Mouse (Mus musculus) CH12.LX (cell line): ENCODE results near the gene Cpt1b. TPM values are rescaled to one million over a fixed set of nuclear protein-coding genes. Genes with fewer than 3 reads are reported as not detected.

ENCODE experiments used
- DNase-seq: peaks from one replicate; pipeline ENCODE4 v3.0.0-alpha.2; 2013; ENCODE audit errors: extremely low read depth
- H3K27ac ChIP-seq: 2 replicates; pipeline ENCODE4 v1.5.1; 2012; ENCODE audit warnings: low read depth, mild to moderate bottlenecking, control low read depth, moderate library complexity; ENCODE audit not compliant: insufficient read depth
- H3K27me3 ChIP-seq: replicated peaks from 2 replicates; pipeline ENCODE3; 2012; ENCODE audit warnings: inconsistent platforms
- H3K36me3 ChIP-seq, 2 experiments: replicated peaks in 1 of 2; 2 replicates each; pipeline versions ENCODE3 to v1.6.1; 2012; ENCODE audit warnings: inconsistent platforms in 1 of 2, low read length in 1 of 2, mild to moderate bottlenecking in 1 of 2, mixed read lengths in 1 of 2, moderate library complexity in 1 of 2; ENCODE audit not compliant: control insufficient read depth in 1 of 2, insufficient read depth in 1 of 2
- H3K4me1 ChIP-seq, 2 experiments: 2 replicates each; pipeline ENCODE4 v1.6.1; 2012; ENCODE audit warnings: inconsistent platforms in 1 of 2, moderate library complexity in 1 of 2; ENCODE audit not compliant: insufficient read depth in 2 of 2, control insufficient read depth in 1 of 2
- H3K4me2 ChIP-seq: 2 replicates; pipeline ENCODE4 v1.6.1; 2012; ENCODE audit warnings: low read depth, mild to moderate bottlenecking, control low read depth; ENCODE audit not compliant: poor library complexity, insufficient read depth, severe bottlenecking
- H3K4me3 ChIP-seq, 3 experiments: fragments of 150-350 bp in 1 of 3; sonication (generic) in 1 of 3; replicated peaks in 1 of 3; 2 replicates each; pipeline versions ENCODE3 to v1.5.1; 2011 to 2012; ENCODE audit warnings: low read depth in 2 of 3, low read length in 2 of 3, mild to moderate bottlenecking in 2 of 3, moderate library complexity in 2 of 3, control low read depth in 1 of 3, improper control_type of control experiment in 1 of 3, inconsistent platforms in 1 of 3, mixed read lengths in 1 of 3; ENCODE audit not compliant: poor library complexity in 1 of 3
- H3K79me2 ChIP-seq: replicated peaks from 2 replicates; pipeline ENCODE4 v1.6.1; 2012; ENCODE audit warnings: mild to moderate bottlenecking, moderate library complexity; ENCODE audit not compliant: control insufficient read depth, poor library complexity, insufficient read depth, severe bottlenecking; ENCODE audit errors: extremely low read depth
- H3K9ac ChIP-seq: 2 replicates; pipeline ENCODE4 v1.6.1; 2012; ENCODE audit warnings: low read depth, mild to moderate bottlenecking, control low read depth, moderate library complexity; ENCODE audit not compliant: insufficient read depth
- H3K9me3 ChIP-seq: replicated peaks from 2 replicates; pipeline ENCODE3; 2012; ENCODE audit warnings: low read length, inconsistent platforms, mixed read lengths
- BHLHE40 ChIP-seq: IDR thresholded peaks from 2 replicates; pipeline ENCODE4 v1.6.1; 2011; ENCODE audit warnings: mild to moderate bottlenecking, low read depth, low read length, improper control_type of control experiment
- CHD1 ChIP-seq: IDR thresholded peaks from 2 replicates; pipeline ENCODE4 v1.6.1; 2012; ENCODE audit warnings: low read depth, low read length, improper control_type of control experiment, inconsistent platforms
- CHD2 ChIP-seq: IDR thresholded peaks from 2 replicates; pipeline ENCODE4 v1.6.1; 2011; ENCODE audit warnings: low read length, improper control_type of control experiment
- ELF1 ChIP-seq: IDR thresholded peaks from 2 replicates; pipeline ENCODE4 v1.6.1; 2014; ENCODE audit warnings: low read depth, mild to moderate bottlenecking, inconsistent platforms, low read length, improper control_type of control experiment
- EP300 ChIP-seq: IDR thresholded peaks from 2 replicates; pipeline ENCODE4 v1.6.1; 2011; ENCODE audit warnings: low read length, improper control_type of control experiment
- ETS1 ChIP-seq: conservative IDR thresholded peaks from 2 replicates; pipeline ENCODE4 v1.6.1; 2012; ENCODE audit warnings: low read depth, mild to moderate bottlenecking, inconsistent platforms, low read length, improper control_type of control experiment, moderate library complexity
- HCFC1 ChIP-seq: IDR thresholded peaks from 2 replicates; pipeline ENCODE4 v1.6.1; 2012; ENCODE audit warnings: low read depth, mild to moderate bottlenecking, inconsistent platforms, low read length, improper control_type of control experiment
- KAT2A ChIP-seq: IDR thresholded peaks from 2 replicates; pipeline ENCODE4 v1.6.1; 2012; ENCODE audit warnings: low read length, improper control_type of control experiment, inconsistent platforms; ENCODE audit not compliant: insufficient replicate concordance
- MAFK ChIP-seq: IDR thresholded peaks from 2 replicates; pipeline ENCODE4 v1.6.1; 2011; ENCODE audit warnings: low read length, improper control_type of control experiment; ENCODE audit not compliant: insufficient replicate concordance
- MAX ChIP-seq: IDR thresholded peaks from 2 replicates; pipeline ENCODE4 v1.6.1; 2011; ENCODE audit warnings: low read length, improper control_type of control experiment
- MAZ ChIP-seq: IDR thresholded peaks from 2 replicates; pipeline ENCODE4 v1.6.1; 2012; ENCODE audit warnings: low read depth, mild to moderate bottlenecking, inconsistent platforms, low read length, improper control_type of control experiment, moderate library complexity
- MEF2A ChIP-seq: IDR thresholded peaks from 2 replicates; pipeline ENCODE4 v1.6.1; 2014; ENCODE audit warnings: low read depth, mild to moderate bottlenecking, inconsistent platforms, low read length, improper control_type of control experiment, borderline replicate concordance
- MXI1 ChIP-seq: IDR thresholded peaks from 2 replicates; pipeline ENCODE4 v1.6.1; 2011; ENCODE audit warnings: mild to moderate bottlenecking, low read depth, low read length, improper control_type of control experiment
- MYC ChIP-seq: IDR thresholded peaks from 2 replicates; pipeline ENCODE4 v1.6.1; 2011; ENCODE audit warnings: low read depth, mild to moderate bottlenecking, improper control_type of control experiment, low read length
- NRF1 ChIP-seq: IDR thresholded peaks from 2 replicates; pipeline ENCODE4 v1.6.1; 2014; ENCODE audit warnings: low read depth, mild to moderate bottlenecking, inconsistent platforms, low read length, improper control_type of control experiment, moderate library complexity
- PAX5 ChIP-seq: IDR thresholded peaks from 2 replicates; pipeline ENCODE4 v1.6.1; 2012; ENCODE audit warnings: low read length, inconsistent platforms, mixed read lengths
- POLR2A ChIP-seq: IDR thresholded peaks from 2 replicates; pipeline ENCODE4 v1.6.1; 2011; ENCODE audit warnings: low read depth, mild to moderate bottlenecking, improper control_type of control experiment, low read length
- POLR2AphosphoS2 ChIP-seq: IDR thresholded peaks from 2 replicates; pipeline ENCODE4 v1.6.1; 2011; ENCODE audit warnings: low read depth, low read length, improper control_type of control experiment
- RCOR1 ChIP-seq: conservative IDR thresholded peaks from 2 replicates; pipeline ENCODE4 v1.6.1; 2012; ENCODE audit warnings: low read depth, mild to moderate bottlenecking, inconsistent platforms, low read length, improper control_type of control experiment
- TBP ChIP-seq: conservative IDR thresholded peaks from 2 replicates; pipeline ENCODE4 v1.6.1; 2011; ENCODE audit warnings: low read depth, low read length, improper control_type of control experiment
- TCF12 ChIP-seq: IDR thresholded peaks from 2 replicates; pipeline ENCODE4 v1.6.1; 2014; ENCODE audit warnings: low read depth, mild to moderate bottlenecking, inconsistent platforms, low read length, improper control_type of control experiment
- UBTF ChIP-seq: IDR thresholded peaks from 2 replicates; pipeline ENCODE4 v1.6.1; 2012; ENCODE audit warnings: low read depth, mild to moderate bottlenecking, inconsistent platforms, low read length, improper control_type of control experiment, moderate library complexity
- USF1 ChIP-seq: IDR thresholded peaks from 2 replicates; pipeline ENCODE4 v1.6.1; 2014; ENCODE audit warnings: low read depth, mild to moderate bottlenecking, inconsistent platforms, low read length, improper control_type of control experiment
- USF2 ChIP-seq: conservative IDR thresholded peaks from 2 replicates; pipeline ENCODE4 v1.6.1; 2011; ENCODE audit warnings: low read depth, low read length, improper control_type of control experiment
- ZC3H11A ChIP-seq: IDR thresholded peaks from 2 replicates; pipeline ENCODE4 v1.6.1; 2012; ENCODE audit warnings: low read depth, mild to moderate bottlenecking, inconsistent platforms, low read length, improper control_type of control experiment
- ZKSCAN1 ChIP-seq: IDR thresholded peaks from 2 replicates; pipeline ENCODE4 v1.6.1; 2012; ENCODE audit warnings: low read depth, inconsistent platforms, low read length, improper control_type of control experiment, borderline replicate concordance
- ZMIZ1 ChIP-seq: IDR thresholded peaks from 2 replicates; pipeline ENCODE4 v1.6.1; 2012; ENCODE audit warnings: low read depth, mild to moderate bottlenecking, inconsistent platforms, low read length, improper control_type of control experiment
- dilution Hi-C: fragments of 300-500 bp; cut with MboI; formaldehyde crosslinking; loops from 2 replicates; pipeline ENCODE4 v1.14.3; 2020; ENCODE audit warnings: low sequenced_read_pairs; ENCODE audit not compliant: extremely low pct_unique_long_range_greater_than_20kb, extremely low pct_ligation_motif_present
- in situ Hi-C: fragments of 300-500 bp; cut with MboI; formaldehyde crosslinking; loops from 3 replicates; pipeline ENCODE4 v1.14.3; 2019; ENCODE audit warnings: low sequenced_read_pairs, low pct_ligation_motif_present, low pct_unique_long_range_greater_than_20kb, mixed read lengths
- polyA plus RNA-seq: library from polyadenylated mRNA; unstranded; fragments of >175 nt; gene quantifications from 2 replicates; pipeline ENCODE4 v1.2.1, GENCODE M21; 2012; ENCODE audit warnings: low read depth; ENCODE audit not compliant: insufficient read length
- total RNA-seq, 2 experiments: library from RNA; depleted of rRNA; stranded (reverse); fragments of 300-350 nt in 1 of 2; fragments of >200 nt in 1 of 2; gene quantifications; 2 replicates each; pipeline ENCODE4 v1.2.3; 2012 to 2014

Gene Cpt1b
- total and polyA plus RNA-seq, 3 experiments: 1.5 to 2.1 (median 2.1) TPM

- DNase-seq: no peak
- Histone ChIP-seq H3K4me3 (no peak overlapping the region), H3K9ac (no peak overlapping the region), H3K4me1 (peaks cover 0 to 14% of the 10 kb centered on the region in 2 experiments; a peak in 2 of 4 replicates), H3K79me2 (peaks cover 12% of the 10 kb centered on the region), H3K27ac (no peak overlapping the region), H3K36me3 (peaks cover 30 to 61% of the 10 kb centered on the region in 2 experiments), H3K9me3 (no peaks in the 10 kb centered on the region), H3K27me3 (no peaks in the 10 kb centered on the region), H3K4me2 (no peak overlapping the region)
- TF ChIP-seq RCOR1 (no peak), EP300 (no peak), POLR2A (no peak), UBTF (no peak), KAT2A (no peak), POLR2AphosphoS2 (no peak), ZKSCAN1 (no peak), HCFC1 (no peak), USF2 (no peak), PAX5 (no peak), MYC (no peak), MAZ (no peak), ZC3H11A (no peak), ZMIZ1 (no peak), ETS1 (no peak), MAFK (no peak), CHD2 (no peak), MXI1 (no peak)
- dilution Hi-C loops (no loop called here), in situ Hi-C loops (loop anchor here (10.0 kb wide), 1 partner anchor 352 kb away; the partner anchor contains the start of gene Trabd)
Observed at GRCm38 (mm10) chr15:89426716-89427115, 1.1 kb upstream of the Cpt1b start.

DNA sequence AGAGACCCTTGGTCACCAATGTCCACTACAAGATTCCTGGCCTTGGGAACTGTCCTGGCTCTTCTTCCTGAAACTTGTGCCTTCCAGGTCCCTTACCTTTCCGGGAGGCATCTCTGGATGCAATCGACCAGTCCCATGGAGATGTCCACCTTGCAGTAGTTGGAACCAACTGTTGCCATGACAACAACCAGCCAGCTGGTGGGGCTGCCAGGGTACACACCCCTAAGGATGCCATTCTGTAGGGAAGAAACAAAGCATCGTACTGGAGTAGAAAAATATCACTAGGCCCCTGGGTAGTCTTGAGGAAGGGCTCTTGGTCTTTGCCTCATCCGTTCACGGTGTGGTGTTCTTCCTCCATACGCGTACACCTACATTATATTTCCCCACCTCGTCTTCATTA is 1.0 kb downstream of the Cpt1b start:
- H3K79me2 ChIP-seq: peaks cover 8% of the 10 kb centered on the region; the same call in 1 of the 2 replicates
- in situ Hi-C loops: loop anchor here (10.0 kb wide), 1 partner anchor 350 kb away; the partner anchor contains the start of gene Trabd
- H3K4me1 ChIP-seq: peaks cover 0 to 6% of the 10 kb centered on the region in 2 experiments; a peak in 2 of 4 replicates
- H3K9me3 ChIP-seq: no peaks in the 10 kb centered on the region
- H3K36me3 ChIP-seq: peaks cover 40 to 78% of the 10 kb centered on the region in 2 experiments
- no peak for TF ChIP-seq ELF1
- TF ChIP-seq PAX5: no peak
- TF ChIP-seq USF1: no peak
- TF ChIP-seq MAFK: no peak
- TF ChIP-seq CHD1: no peak
- TF ChIP-seq TCF12: no peak
- no peak for TF ChIP-seq TBP
- TF ChIP-seq NRF1: no peak
- TF ChIP-seq MAZ: no peak
- no peak for TF ChIP-seq BHLHE40
- no peak for TF ChIP-seq MAX
- TF ChIP-seq MXI1: no peak
- TF ChIP-seq MEF2A: no peak
- no peak for TF ChIP-seq ZMIZ1
- TF ChIP-seq ZKSCAN1: no peak
- TF ChIP-seq, all 38 proteins: peak for 0
- Histone ChIP-seq H3K27me3 (no peaks in the 10 kb centered on the region), H3K4me2 (no peak overlapping the region), H3K9ac (no peak overlapping the region), H3K27ac (no peak overlapping the region), H3K4me3 (no peak overlapping the region)
- no peak for DNase-seq
- dilution Hi-C loops: no loop called here
